Mouse (Mus musculus): ENCODE data around the gene Hspa4l.

GRCm38 (mm10) chr3:40719022-40719421 lies 25.3 kb upstream of the Hspa4l start:
- TF ChIP-seq POLR2A (IDR thresholded peaks at IDR 0.05; ENCODE audit: borderline replicate concordance, control insufficient read depth, low read depth, low read length) (no peak), CTCF (IDR thresholded peaks at IDR 0.05; ENCODE audit: control insufficient read depth, insufficient read depth, low read length) (no peak)

Measured in bone marrow, adult 2 months (tissue).